Mouse (Mus musculus) bone marrow macrophage, adult 2 months (primary cell): Measurements from ENCODE around the gene Ptpre. TPM values are rescaled to one million over a fixed set of nuclear protein-coding genes. Genes with fewer than 3 reads are reported as not detected.

Source experiments
- H3K27ac ChIP-seq: 2 replicates; pipeline ENCODE4 v1.5.1; 2012; ENCODE audit warnings: low read depth, low read length; ENCODE audit not compliant: insufficient read depth
- H3K4me1 ChIP-seq: 2 replicates; pipeline ENCODE4 v1.6.1; 2012; ENCODE audit warnings: low read length; ENCODE audit not compliant: control insufficient read depth, insufficient read depth
- H3K4me3 ChIP-seq: 2 replicates; pipeline ENCODE4 v1.5.1; 2012; ENCODE audit warnings: mild to moderate bottlenecking, low read length, moderate library complexity; ENCODE audit not compliant: insufficient read depth
- CTCF ChIP-seq: IDR thresholded peaks from 2 replicates; pipeline ENCODE4 v1.5.1; 2012; ENCODE audit warnings: low read depth, mild to moderate bottlenecking, low read length, moderate library complexity
- POLR2A ChIP-seq: IDR thresholded peaks from 2 replicates; pipeline ENCODE4 v1.6.1; 2012; ENCODE audit warnings: mild to moderate bottlenecking, low read depth, low read length, borderline replicate concordance
- polyA plus RNA-seq: library from polyadenylated mRNA; stranded (reverse); fragments of >200 nt; gene quantifications from 2 replicates; pipeline ENCODE4 v1.2.4, GENCODE M21; 2012; ENCODE audit not compliant: missing spikeins, insufficient read depth, insufficient read length

Gene Ptpre
- polyA plus RNA-seq, 1 experiment, result 45.3 TPM

GRCm38 (mm10) chr7:135716968-135717557 lies 179.8 kb downstream of the Ptpre start:
- Histone ChIP-seq H3K4me3 (peak overlapping the region; percentile 67), H3K27ac (peak overlapping the region; percentile 17; the same call in 1 of the 2 replicates), H3K4me1 (peaks cover 15% of the 10 kb centered on the region)
- no peak for TF ChIP-seq POLR2A
- TF ChIP-seq CTCF, result no peak

- TF ChIP-seq POLR2A (no peak), CTCF (no peak)
- Histone ChIP-seq H3K4me3 (no peak overlapping the region), H3K4me1 (peaks cover 4% of the 10 kb centered on the region), H3K27ac (no peak overlapping the region)
Observed at GRCm38 (mm10) chr7:135721436-135721992, 184.2 kb downstream of the Ptpre start.

GRCm38 (mm10) chr7:135722011-135722838 lies 184.9 kb downstream of the Ptpre start:
- H3K4me3 ChIP-seq, result no peak overlapping the region
- no peaks in the 10 kb centered on the region; the same call in 1 of the 2 replicates for H3K4me1 ChIP-seq
- no peak overlapping the region for H3K27ac ChIP-seq
- TF ChIP-seq CTCF (no peak), POLR2A (no peak)

- no peak for TF ChIP-seq CTCF
- TF ChIP-seq POLR2A, result no peak
- no peak overlapping the region for H3K27ac ChIP-seq
- no peak overlapping the region for H3K4me3 ChIP-seq
- H3K4me1 ChIP-seq, result no peaks in the 10 kb centered on the region
Observed at GRCm38 (mm10) chr7:135723672-135724341, 186.5 kb downstream of the Ptpre start.

GRCm38 (mm10) chr7:135726707-135727106 lies 189.4 kb downstream of the Ptpre start:
- H3K27ac ChIP-seq, result no peak overlapping the region
- no peak for TF ChIP-seq CTCF
- no peak for TF ChIP-seq POLR2A
- H3K4me1 ChIP-seq, result no peaks in the 10 kb centered on the region
- H3K4me3 ChIP-seq, result no peak overlapping the region

- no peak for TF ChIP-seq POLR2A
- TF ChIP-seq CTCF, result no peak
- H3K4me1 ChIP-seq, result no peaks in the 10 kb centered on the region
- no peak overlapping the region for H3K27ac ChIP-seq
- H3K4me3 ChIP-seq, result no peak overlapping the region
Observed at GRCm38 (mm10) chr7:135728038-135728437, 190.8 kb downstream of the Ptpre start.

GRCm38 (mm10) chr7:135734379-135734778 lies 197.1 kb downstream of the Ptpre start:
- Histone ChIP-seq H3K27ac (no peak overlapping the region), H3K4me3 (no peak overlapping the region), H3K4me1 (peaks cover 2% of the 10 kb centered on the region; the same call in 1 of the 2 replicates)
- no peak for TF ChIP-seq CTCF
- no peak for TF ChIP-seq POLR2A

- Histone ChIP-seq H3K4me3 (no peak overlapping the region), H3K27ac (no peak overlapping the region), H3K4me1 (peaks cover 2% of the 10 kb centered on the region; the same call in 1 of the 2 replicates)
- no peak for TF ChIP-seq POLR2A
- no peak for TF ChIP-seq CTCF
Observed at GRCm38 (mm10) chr7:135734911-135735646, 197.8 kb downstream of the Ptpre start.

Other genes with a start within 250 kb of the Ptpre start
- not detected in 2 replicates for gene Foxi2, start 127.2 kb upstream of the Ptpre start, polyA plus RNA-seq
- gene Clrn3, start 8.8 kb upstream of the Ptpre start, polyA plus RNA-seq, result not detected in 2 replicates
- gene Mki67, start 178.9 kb downstream of the Ptpre start, polyA plus RNA-seq, result 92.5 and 110 TPM in 2 replicates